Mouse (Mus musculus) bone marrow macrophage, adult 2 months (primary cell): ENCODE data around the gene Plpp2.

ENCODE experiments used
- CTCF ChIP-seq: IDR thresholded peaks from 2 replicates; pipeline ENCODE4 v1.5.1; 2012; ENCODE audit warnings: low read depth, mild to moderate bottlenecking, low read length, moderate library complexity
- POLR2A ChIP-seq: IDR thresholded peaks from 2 replicates; pipeline ENCODE4 v1.6.1; 2012; ENCODE audit warnings: mild to moderate bottlenecking, low read depth, low read length, borderline replicate concordance

DNA sequence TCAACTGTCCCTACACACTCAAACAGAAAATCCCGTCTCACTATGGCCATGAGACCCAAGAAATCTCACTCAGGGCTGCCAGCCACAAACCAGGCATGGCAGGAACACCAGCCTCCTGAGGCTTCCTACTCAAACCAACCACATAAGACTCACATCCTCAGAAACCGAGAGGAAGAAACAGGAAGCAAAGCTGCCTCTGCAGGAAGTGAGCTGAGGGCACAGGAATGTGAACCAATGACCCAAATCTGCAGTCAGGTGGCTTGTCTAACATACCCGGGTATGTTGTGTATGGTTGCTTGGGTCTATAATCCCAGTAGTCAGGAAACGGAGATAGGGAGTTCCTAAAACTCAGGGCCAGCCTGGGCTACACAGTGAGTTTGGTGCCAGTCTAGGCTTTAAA is 5.3 kb upstream of the Plpp2 start:
- TF ChIP-seq POLR2A (no peak), CTCF (no peak)
